Mouse (Mus musculus): ENCODE results near the gene Primpol. TPM values are rescaled to one million over a fixed set of nuclear protein-coding genes. Genes with fewer than 3 reads are reported as not detected.

Primpol gene
- polyA plus RNA-seq, 1 experiment from 2014 or later = 11.2 TPM

DNA sequence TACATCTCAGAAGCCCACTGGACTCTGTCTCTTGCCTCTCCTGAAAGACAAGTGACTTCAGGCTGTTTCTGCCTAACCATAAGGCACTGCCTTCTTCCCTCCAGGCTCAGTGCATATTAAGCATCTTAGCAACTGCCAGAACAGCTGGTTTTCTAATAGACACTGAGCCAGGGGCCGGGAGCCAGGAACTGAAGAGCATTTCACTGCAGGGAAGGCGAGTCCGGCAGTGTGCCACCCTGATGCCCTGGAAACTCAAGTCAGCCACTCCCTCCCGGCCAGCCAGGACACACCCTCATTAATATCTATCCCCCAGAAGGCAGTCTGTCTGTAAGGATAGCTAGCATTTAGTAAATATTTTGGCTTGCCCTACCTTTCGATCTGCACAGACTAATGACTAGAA, 77.3 kb downstream of the Primpol start:
- no peak for ATAC-seq (ENCODE audit: insufficient number of reproducible peaks, low FRiP score)
- Histone ChIP-seq H3K27me3 (replicated peaks) (no peaks in the 10 kb centered on the region), H3K9ac (no peak overlapping the region), H3K4me2 (no peak overlapping the region), H3K4me3 (no peak overlapping the region), H3K4me1 (replicated peaks) (no peaks in the 10 kb centered on the region), H3K9me3 (replicated peaks) (no peaks in the 10 kb centered on the region), H3K27ac (ENCODE audit: poor library complexity, severe bottlenecking) (no peak overlapping the region), H3K36me3 (peaks cover 16% of the 10 kb centered on the region)
- WGBS = 74% methylated on average over 5 of the region's 5 CpGs

DNA sequence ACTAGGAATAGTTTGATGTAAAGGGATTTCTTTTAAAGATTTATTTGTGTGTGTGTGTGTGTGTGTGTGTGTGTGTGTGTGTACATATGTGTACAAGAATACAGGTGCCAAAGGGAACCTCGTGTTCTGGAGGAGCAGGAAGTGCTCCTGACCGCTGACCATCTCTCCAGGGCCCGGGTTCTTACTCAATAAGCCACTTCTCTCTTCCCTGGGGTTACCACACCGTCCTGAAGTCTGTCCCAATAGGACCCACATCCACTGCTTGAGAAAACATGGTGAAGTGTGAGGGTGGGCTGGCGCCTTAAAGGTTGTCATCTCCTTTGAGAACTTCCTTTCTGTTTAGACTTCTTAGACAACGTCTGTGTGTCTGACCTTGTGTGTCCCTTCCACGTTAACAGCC, 83.1 kb downstream of the Primpol start:
- Histone ChIP-seq H3K4me2 (no peak overlapping the region), H3K4me3 (no peak overlapping the region), H3K36me3 (peaks cover 36% of the 10 kb centered on the region), H3K27ac (ENCODE audit: poor library complexity, severe bottlenecking) (no peak overlapping the region), H3K27me3 (replicated peaks) (no peaks in the 10 kb centered on the region), H3K9ac (no peak overlapping the region), H3K9me3 (replicated peaks) (no peaks in the 10 kb centered on the region), H3K4me1 (replicated peaks) (no peaks in the 10 kb centered on the region)
- no peak for ATAC-seq (ENCODE audit: insufficient number of reproducible peaks, low FRiP score)
- 76% methylated on average over 7 of the region's 7 CpGs for WGBS

DNA sequence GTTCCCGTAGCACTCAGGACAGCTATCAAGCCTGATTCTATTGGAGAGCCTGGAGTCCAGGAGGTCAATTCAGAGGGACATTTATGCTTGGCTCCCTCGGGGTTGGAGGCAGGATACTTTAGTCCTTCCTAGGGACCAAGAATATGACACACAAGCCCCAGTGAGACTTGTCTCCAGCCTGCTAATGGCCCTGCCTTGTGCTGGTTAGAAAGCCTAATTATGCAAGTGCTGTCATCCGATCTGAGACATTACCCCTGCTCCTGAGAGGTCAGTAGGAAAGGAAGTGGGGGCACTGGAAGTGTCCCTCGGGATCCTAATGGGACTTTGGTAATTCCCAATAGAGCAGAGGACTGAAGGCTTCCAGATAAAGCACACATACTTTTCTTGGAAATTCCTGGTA, 86.5 kb downstream of the Primpol start:
- no peak for ATAC-seq (ENCODE audit: insufficient number of reproducible peaks, low FRiP score)
- no peak overlapping the region for H3K4me3 ChIP-seq
- peaks cover 30% of the 10 kb centered on the region; the same call in 1 of the 2 replicates for H3K36me3 ChIP-seq
- WGBS = 45% methylated on average over 4 of the region's 4 CpGs
- no peak overlapping the region for H3K9ac ChIP-seq
- H3K27me3 ChIP-seq (replicated peaks) = no peaks in the 10 kb centered on the region
- H3K27ac ChIP-seq (ENCODE audit: poor library complexity, severe bottlenecking) = no peak overlapping the region
- peaks cover 5% of the 10 kb centered on the region; the same call in 1 of the 2 replicates for H3K4me1 ChIP-seq (replicated peaks)
- no peak overlapping the region for H3K4me2 ChIP-seq
- H3K9me3 ChIP-seq (replicated peaks) = no peaks in the 10 kb centered on the region

DNA sequence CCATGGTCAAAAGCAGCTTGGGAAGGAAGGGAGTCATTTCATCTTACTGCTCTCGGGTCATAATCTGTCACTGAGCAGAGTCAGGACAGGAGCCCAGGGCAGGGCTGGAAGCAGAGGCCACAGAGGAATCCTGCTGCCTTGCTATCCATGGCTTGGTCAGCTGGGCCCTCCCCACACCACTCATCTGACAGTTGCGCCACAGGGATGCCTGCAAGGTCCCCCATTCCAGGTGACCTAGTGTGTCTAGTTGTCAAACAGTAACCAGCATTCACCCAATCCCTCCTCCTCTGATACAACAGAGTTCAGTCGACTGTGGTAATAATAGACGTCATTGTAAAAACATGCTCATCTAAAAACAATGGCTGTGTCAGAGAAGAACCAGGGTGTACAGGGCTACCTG, 87.5 kb downstream of the Primpol start:
- Histone ChIP-seq H3K9me3 (replicated peaks) (no peaks in the 10 kb centered on the region), H3K36me3 (peaks cover 22% of the 10 kb centered on the region; the same call in 1 of the 2 replicates), H3K4me2 (no peak overlapping the region), H3K9ac (no peak overlapping the region), H3K4me1 (replicated peaks) (peaks cover 5% of the 10 kb centered on the region; the same call in 1 of the 2 replicates), H3K27ac (ENCODE audit: poor library complexity, severe bottlenecking) (no peak overlapping the region), H3K4me3 (no peak overlapping the region), H3K27me3 (replicated peaks) (no peaks in the 10 kb centered on the region)
- 80% methylated on average over 4 of the region's 4 CpGs for WGBS
- no peak for ATAC-seq (ENCODE audit: insufficient number of reproducible peaks, low FRiP score)

DNA sequence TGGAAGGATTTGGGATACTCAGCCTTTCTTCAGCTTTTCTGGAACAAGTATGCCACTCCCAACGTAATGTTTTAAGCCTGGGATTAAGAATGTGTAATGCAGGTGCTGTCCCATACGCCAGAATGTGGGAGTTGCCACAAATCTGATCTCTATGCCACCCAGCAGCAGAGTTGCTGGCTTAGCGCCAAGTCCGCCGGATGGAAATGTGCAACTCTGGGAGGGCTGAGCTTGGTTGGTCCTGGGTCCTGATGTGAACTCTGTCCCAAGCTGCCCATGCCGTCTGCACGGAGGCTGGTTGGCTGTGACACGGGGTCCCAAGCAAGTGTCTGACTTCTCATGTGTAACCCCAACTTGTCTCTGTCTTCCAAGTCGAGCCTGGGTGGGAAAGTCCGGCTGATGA, 90.2 kb downstream of the Primpol start:
- Histone ChIP-seq H3K27me3 (replicated peaks) (no peaks in the 10 kb centered on the region), H3K36me3 (peaks cover 25% of the 10 kb centered on the region), H3K9me3 (replicated peaks) (no peaks in the 10 kb centered on the region), H3K27ac (ENCODE audit: poor library complexity, severe bottlenecking) (no peak overlapping the region), H3K4me3 (no peak overlapping the region), H3K9ac (no peak overlapping the region), H3K4me1 (replicated peaks) (peaks cover 5% of the 10 kb centered on the region; the same call in 1 of the 2 replicates), H3K4me2 (no peak overlapping the region)
- no peak for ATAC-seq (ENCODE audit: insufficient number of reproducible peaks, low FRiP score)
- WGBS = 76% methylated on average over 10 of the region's 10 CpGs

DNA sequence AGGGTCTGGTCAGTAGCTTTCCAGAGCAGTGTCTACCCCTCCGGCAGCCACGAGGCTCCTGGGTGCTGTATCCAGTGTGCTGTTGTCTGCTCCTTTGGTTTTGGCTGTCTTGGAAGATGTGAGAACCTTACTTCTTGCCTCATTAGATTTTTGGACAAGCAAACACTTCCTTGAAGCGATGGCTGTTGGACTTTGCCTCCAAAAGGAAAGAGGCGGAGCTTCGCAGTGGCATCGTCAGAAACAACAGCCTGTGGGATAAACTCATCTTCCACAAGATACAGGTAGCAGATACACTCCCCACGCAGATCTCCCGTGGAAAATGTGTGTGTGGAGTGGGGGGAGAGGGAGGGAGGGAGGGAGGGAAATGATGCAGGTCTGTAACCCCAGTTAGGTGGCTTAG, 90.9 kb downstream of the Primpol start:
- no peaks in the 10 kb centered on the region for H3K27me3 ChIP-seq (replicated peaks)
- no peak for ATAC-seq (ENCODE audit: insufficient number of reproducible peaks, low FRiP score)
- peaks cover 5% of the 10 kb centered on the region; the same call in 1 of the 2 replicates for H3K4me1 ChIP-seq (replicated peaks)
- H3K36me3 ChIP-seq = peaks cover 23% of the 10 kb centered on the region
- WGBS = 86% methylated on average over 8 of the region's 8 CpGs
- no peak overlapping the region for H3K9ac ChIP-seq
- no peak overlapping the region for H3K4me3 ChIP-seq
- no peaks in the 10 kb centered on the region for H3K9me3 ChIP-seq (replicated peaks)
- H3K4me2 ChIP-seq = no peak overlapping the region
- no peak overlapping the region for H3K27ac ChIP-seq (ENCODE audit: poor library complexity, severe bottlenecking)

Other genes with a start within 250 kb of the Primpol start
- 23.3 and 24.5 TPM in 2 replicates for gene Acsl1, start 146.2 kb downstream of the Primpol start, polyA plus RNA-seq (2016; fragmentation: Nextera tagmentation; extraction: Ambion mirVana)
- gene Cenpu, start 65.2 kb downstream of the Primpol start, polyA plus RNA-seq (2016; fragmentation: Nextera tagmentation; extraction: Ambion mirVana) = 10.7 and 12.6 TPM in 2 replicates
- 59.1 and 62.4 TPM in 2 replicates for gene Casp3, start 79 bp upstream of the Primpol start, polyA plus RNA-seq (2016; fragmentation: Nextera tagmentation; extraction: Ambion mirVana)
- gene Irf2, start 122.5 kb upstream of the Primpol start, polyA plus RNA-seq (2016; fragmentation: Nextera tagmentation; extraction: Ambion mirVana) = 12.5 and 14.9 TPM in 2 replicates

All from heart, embryonic 12.5 days (tissue).